Mouse (Mus musculus) cerebellum, adult (tissue): ENCODE data around the gene Fam160a2.
A peak's percentile ranks its signal among the peaks of the same experiment; 100 is the strongest.

ENCODE experiments used
- ATAC-seq: cut with Nextera tagmentation; 2 replicates; pipeline ENCODE4 v1.9.2; 2017; ENCODE audit warnings: mild to moderate bottlenecking, moderate library complexity, mixed read lengths; ENCODE audit not compliant: insufficient number of reproducible peaks, low FRiP score, low TSS enrichment

The Fam160a2 gene

DNA sequence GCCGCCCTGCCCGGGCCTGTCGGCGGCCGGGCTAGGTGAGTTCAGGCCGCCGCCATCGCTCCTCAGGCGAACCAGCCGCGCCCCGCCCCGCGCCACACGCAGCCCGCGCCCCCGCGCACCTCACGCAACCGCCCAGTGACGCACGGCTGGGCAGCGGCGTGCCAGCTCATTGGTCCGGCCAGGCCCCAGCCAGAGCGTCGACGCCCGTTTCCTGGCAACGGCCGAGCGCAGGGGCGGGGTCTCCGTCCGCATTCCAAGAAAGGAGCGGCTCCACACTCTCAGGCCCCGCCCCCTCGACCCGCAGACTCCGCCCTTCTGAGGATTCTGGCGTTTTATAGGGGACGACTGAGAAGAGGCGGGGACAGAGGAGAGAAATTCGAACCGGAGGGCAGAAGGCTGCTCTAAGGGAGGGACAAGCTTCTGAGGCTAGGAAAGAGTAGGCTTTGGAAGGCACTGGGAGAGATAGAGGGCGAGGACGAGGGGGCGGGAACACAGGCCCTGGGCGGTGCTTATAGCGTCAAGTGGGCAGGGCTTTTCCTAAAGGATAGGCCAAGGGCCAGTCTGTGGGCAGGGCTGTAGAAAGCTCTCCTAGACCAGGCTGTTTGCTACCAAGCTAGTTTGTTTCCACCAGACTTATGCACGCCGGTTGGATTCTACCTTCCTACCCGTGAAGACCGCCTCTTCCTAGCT lies at the start of gene Fam160a2:
Fam160a2 (minus strand) TSS at position 120 of the 690 bp plus-strand sequence.
- peak; percentile 97 for ATAC-seq

DNA sequence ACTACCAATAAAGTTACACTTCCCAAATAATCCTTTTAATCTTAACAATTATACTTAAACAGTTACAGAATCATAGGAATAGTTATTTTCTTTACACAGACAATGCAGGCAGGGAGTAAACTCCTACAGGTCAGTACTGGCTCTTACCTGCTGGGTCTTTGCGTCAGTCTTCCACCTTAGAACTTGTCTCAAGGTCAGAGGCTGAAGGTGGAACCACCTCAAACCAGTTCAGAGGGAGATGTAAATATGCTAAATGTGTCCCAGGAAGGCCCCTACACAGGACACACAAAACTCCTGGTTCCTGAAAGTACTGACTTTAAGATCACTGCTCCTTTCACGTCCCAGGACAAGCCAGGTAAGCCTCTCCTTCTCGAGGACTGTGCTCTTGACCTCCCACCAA lies 45.2 kb upstream of the Fam160a2 start:
- ATAC-seq = no peak

DNA sequence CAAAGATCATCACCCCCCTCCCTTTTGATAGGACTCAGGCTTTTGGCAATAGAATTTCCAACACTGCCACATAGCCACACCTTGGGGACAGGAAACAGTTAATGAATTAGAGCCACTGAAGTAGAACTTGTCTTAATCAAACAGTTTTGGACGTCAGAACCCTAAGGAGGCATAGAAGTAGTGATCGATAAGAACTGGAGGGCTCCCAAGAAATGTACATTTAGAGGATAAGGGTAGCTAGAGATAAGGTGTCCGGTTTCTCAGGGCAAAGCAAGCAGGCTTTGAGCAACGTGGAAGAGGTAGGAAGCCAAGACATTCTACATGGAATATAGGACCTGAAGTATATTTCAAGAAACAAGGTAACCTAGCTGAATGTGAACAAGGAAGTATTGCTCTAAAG lies 41.6 kb upstream of the Fam160a2 start:
- no peak for ATAC-seq

DNA sequence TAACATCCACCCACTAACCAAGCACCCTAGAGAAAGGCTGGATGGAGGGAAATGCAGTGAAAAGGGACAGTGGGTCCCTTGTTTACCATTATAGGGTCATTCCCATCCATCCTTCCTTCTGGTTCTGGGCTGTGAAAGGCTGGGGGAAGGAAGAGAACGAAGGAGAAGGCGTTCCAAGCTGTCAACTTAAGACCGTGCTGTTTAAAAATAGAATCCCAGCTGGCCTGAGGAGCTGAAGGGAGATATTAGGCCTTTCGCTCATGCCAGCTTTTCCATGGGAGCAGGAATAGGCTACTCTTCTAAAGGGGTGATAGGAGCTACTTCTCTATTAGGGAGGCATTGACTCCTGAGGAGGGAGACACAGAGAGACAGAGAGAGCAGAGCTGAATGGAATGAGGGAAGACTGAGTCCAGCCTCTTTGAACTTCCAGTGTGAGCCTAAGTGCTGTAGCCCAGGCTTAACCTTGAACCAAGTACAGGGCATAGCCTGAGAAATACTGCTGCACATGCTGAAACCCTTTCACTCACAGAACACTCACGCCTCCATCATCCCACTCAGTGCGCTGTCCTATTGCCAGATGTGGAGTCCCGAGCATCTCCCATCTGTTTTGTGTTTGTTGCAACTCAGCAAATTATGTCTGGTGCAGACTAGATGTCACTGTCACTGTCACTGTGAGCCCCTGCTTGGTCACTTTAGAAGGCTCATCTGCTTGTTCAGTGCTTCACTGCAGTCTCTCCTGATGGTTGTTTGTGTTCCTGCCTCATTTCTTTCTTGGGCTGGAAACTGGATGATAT lies 38.3 kb upstream of the Fam160a2 start:
- no peak for ATAC-seq

DNA sequence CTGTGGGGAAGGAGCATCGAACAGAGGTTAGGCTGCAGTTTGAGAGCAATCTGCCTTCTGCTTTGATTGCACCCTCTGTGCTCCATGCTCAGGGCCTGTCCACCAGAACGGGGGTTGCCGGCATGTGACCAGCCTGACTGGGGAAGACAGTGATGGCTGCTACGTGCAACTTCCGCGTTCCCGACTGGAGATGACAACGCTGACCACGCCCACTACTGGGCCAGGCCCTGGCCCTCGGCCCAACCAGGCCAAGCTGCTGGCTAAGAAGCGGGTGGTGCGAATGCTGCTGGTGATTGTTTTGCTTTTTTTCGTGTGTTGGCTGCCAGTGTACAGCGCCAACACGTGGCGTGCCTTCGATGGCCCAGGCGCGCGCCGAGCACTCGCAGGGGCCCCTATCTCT lies 34.9 kb upstream of the Fam160a2 start:
- ATAC-seq = no peak

DNA sequence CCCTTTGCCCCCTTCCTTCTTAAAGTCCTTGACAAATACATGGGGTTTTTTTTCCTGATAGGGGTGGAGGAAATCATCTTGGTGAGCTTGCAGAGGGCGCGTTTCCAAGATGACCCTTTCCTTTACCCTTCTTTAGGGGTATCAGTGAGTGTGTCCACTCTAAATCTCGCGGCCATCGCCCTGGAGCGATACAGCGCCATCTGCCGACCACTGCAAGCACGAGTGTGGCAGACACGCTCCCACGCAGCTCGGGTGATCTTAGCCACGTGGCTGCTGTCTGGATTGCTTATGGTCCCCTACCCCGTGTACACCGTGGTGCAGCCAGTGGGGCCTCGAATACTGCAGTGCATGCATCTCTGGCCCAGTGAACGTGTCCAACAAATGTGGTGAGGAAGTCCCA lies 34.0 kb upstream of the Fam160a2 start:
- ATAC-seq = no peak

DNA sequence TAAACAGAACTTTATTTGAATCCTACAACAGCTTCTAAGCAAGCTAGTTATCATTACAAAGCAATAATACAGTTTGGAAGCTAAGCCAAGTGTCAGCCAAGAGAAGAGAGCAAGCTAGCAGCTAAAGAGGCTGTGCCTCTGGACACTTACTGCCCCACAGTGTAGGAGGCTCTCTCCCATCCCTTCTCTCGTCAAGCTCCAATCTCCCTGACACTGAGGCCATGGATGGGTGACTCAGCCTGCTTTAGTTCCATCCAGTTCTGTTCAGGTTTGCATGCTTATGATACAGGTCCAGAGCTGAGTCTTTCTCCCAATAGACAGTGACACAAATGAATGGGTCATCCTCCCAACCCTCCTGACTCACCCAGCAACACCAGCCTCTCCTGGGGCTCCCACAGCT lies 32.2 kb upstream of the Fam160a2 start:
- no peak for ATAC-seq

DNA sequence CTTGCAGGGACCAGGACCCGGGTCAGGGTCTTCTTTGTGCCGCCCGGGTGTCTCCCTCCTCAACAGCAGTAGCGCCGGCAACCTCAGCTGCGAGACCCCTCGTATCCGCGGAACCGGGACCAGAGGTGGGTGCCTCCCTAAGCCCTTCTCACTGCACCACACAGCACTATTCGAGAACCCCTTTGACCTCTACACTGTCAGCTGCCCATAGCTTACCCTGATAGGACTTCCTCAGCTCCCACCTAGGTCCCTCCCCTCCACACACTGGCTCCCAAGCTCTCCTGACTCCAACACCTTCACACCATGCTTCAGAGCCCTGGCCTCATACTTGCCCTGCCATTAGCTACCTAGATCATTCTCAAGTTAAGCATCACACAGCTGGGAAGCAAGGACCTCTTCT lies 26.2 kb upstream of the Fam160a2 start:
- no peak for ATAC-seq

DNA sequence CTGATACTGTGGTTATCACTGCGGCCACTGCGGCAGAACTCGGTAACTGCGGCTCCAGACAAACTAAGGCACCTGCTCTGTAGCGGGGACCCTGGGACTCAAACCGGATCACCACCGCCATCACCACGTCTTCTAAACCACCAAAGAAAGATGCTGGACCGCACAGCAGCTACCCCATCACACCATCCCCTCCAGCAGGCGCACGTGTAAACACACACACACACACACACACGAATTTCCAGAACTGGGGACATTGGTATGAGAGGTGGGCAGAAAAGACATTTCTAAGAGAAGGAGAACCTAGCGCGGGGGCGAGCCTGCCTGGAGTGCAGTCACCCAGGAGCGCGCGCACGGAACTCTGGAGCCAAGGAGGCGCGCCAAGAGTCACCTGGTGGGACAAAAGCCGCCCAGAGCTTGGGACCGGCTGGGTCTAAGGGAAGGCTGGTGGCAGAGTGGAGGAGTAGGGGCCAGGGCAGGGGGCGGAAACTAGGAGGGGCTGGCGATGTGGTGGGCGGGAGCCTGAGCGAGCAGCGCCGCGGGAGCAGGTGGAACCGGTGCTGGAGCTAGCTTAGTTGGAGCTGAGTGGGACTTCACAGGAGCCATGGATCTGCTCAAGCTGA lies 25.7 kb upstream of the Fam160a2 start, which contains the start of gene Cckbr:
Cckbr (plus strand) TSS at position 308 of the 620 bp plus-strand sequence.
- no peak for ATAC-seq

DNA sequence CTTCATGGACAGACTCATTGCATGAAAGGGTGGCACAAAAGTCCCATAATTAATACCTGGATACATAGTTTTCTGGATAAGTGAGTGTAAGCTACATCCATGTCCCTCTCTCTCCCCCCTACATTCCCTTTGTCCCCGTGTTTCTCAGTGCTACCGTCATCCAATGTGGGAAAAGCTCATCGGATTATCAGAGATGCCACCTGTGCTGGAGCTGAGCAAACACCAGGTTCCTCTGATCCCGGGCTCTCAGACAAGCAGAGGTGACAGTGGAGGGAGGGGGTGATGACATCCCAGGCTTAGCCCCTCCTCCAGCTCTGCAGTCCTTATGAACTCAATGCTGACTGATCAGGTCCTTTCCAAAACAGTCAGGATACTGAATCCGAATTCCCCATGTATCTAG lies 24.5 kb upstream of the Fam160a2 start:
- ATAC-seq = no peak

DNA sequence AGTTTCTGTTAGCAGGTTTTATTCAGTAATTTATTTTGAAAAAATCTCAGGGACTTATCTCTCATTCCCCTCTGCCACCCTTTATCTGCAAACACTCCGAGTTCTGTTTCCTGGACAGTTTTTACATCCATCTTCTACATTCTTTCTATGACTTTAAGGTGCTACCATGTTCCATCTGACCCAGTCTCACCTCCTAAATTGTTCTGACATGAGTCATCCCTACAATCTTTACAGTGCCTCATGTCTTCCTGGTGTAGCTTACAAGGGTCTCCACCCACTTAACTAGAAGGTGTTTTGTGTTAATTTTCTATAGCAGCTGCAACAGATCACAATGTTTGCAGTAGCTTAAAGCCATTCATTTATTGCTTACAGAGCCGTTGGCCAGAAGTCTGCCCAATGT lies 21.0 kb upstream of the Fam160a2 start:
- no peak for ATAC-seq

DNA sequence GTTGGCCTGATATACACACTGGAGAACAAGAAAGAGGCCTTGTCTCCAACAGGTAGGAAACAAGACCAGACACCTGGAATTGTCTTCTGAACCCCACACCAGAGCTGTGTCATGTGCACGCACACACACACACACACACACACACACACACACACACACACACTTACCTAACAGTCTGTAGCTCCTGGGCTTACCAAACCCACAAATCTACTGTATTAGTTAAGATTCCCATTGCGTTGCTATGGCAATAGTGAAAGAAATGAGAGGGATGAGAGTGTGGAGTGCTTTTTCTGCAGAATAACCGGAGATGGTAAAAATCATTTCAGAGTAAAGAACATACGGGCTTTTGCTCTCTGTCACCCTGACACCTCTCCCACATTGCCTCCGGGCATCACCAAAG lies 18.3 kb upstream of the Fam160a2 start:
- ATAC-seq = no peak

DNA sequence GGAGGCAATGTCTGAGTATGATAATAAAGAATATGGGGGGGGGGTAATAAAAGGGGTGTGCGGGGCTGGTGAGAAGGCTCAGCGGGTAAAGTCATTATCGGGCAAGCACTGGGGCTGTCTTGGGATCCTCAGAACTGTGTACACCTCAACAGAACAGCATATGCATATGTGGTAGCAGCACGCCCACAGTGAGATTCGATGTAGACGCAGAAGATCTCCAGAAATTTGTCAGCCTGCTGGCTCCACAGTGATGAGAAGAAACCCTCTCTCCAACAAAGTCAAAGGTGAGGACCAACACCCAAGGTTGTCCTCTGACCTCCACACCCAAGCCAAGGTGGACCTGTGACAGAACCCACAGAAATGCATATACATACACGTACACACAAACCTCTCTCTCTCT lies 16.7 kb upstream of the Fam160a2 start:
- no peak for ATAC-seq

DNA sequence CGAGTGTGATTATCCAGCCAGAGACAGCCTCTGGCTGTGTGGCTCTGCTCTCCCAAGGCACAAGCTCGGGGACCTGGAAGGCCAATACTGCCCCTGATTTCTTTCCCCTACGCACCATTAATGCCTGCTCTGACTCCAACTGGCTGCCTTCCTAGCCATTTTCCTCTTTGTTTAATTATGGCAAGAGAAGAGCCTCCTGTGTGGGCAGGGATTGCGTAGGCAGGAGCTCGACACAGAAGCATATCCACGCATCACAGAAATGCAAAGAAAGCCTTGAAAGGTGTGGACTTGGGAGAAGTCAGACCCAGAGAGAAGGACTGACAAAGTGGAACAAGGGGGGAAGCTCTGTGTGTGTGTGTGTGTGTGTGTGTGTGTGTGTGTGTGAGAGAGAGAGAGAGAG lies 14.5 kb upstream of the Fam160a2 start:
- ATAC-seq = no peak

DNA sequence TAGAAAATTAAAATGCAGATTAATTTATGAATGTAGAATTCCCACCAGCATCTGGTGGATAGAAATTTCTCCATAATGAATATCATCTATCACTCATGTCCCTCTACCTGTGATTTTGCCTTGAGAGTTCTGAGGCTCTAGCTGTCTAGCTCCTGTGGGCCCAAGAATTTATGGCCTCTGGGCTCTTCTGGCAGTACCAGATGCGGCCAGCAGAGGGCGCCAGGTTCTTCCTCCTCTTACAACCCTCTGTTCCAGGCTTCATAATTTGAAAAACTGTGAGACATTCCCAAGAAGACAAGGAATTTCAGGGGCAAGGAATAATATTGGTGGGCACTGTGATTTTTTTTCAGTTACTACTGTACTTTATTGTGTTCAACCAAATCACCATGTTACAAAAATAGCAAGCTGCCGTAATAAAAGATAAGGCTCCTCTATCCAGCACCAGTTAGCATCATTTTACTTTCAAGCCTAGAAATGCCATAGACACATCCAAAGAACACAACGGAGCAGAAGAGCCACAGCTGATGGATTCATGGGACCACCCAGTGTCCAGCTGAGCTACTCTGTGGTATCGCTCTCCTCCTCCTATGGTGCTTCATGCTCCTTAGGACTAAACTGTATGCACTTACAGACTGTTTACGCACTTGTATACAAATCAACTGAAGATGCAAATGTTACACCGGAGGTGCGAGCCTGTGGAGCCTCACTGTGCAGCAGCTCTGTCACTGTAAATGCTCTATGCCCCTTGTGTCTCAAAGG lies 12.2 kb upstream of the Fam160a2 start:
- ATAC-seq = peak; percentile 52; the same call in 1 of the 2 replicates

DNA sequence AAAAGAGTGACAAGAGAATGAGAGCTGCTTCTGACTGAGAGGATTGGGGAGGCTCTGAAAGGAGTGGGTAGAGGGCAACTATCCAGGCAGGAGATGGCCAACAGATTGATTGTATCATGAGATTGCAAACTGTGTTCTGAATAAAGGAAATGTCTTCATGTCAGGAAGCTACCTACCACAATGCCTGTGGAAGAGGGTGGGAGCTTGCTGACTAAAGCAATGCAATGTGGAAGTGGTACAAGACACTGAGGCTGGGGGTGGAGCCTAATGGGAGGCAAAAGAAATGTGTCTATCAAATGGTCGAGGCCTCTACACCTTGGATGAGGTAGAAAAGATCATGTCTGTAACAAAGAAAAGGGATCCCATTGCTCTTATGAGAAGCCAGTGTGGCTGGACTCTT lies 6.5 kb upstream of the Fam160a2 start:
- ATAC-seq = no peak

DNA sequence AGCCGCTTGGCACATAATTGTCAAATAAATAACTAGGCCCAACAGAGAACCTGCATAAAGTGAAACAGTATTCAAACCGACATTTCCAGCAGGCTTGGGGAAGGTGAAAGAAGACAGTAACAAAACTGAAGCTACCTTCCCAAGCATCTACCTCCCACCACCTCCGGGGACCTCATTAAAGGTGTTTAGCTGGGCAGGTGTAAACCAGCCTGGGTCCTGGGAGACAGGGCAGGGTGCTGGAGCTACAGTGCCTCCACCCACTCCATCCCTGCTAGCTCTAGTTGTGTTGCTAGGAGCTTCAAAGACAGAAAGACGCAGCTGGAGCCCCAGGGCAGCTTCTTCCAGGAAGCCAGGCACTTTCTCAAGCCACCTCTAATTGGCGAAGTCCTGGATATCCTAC lies 4.4 kb upstream of the Fam160a2 start, which contains the start of gene Cnga4:
Cnga4 (plus strand) TSS at position 301 of the 400 bp plus-strand sequence.
- no peak for ATAC-seq

DNA sequence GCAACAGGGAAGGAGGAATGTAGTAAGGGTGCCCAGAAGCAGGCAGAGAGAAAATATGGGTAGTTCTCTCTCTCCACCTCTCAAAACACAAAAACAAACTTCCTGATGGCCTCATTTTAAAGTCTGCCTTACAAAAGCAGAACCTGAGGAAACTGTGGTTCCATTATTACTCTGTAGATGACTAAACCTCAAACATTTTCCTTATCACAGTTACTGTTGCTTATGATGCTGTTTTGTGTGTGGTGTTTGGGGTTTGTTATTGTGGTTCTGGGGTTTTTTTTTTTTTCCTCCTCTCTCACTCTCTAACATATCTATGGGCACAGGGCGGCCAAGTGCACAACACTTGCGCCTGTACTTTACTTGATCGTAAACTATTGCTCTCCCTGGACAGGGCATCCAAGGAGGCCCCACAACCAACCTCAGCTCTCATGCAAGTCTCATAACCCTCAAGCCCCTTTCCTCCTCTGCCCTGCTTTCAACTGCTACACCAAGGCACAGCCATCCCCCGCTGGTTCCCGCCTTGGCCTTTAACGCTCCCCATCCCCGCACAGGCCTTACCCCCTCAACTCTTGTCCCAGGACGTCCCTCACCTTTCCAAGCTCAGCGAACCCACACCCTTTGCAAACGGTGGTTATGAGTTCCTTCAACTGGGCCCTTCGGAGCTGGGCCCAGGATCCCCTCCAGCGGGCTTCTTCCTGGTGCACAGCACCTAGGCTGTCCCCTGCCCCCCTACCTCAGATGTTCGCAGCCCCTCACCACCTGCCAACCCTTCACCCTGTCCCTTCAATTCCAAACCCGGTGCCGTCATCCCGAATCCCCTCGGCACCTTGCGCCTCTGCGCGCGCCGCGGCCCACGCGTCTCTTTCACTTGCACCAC lies 558 bp downstream of the Fam160a2 start:
- ATAC-seq = peak; percentile 9

DNA sequence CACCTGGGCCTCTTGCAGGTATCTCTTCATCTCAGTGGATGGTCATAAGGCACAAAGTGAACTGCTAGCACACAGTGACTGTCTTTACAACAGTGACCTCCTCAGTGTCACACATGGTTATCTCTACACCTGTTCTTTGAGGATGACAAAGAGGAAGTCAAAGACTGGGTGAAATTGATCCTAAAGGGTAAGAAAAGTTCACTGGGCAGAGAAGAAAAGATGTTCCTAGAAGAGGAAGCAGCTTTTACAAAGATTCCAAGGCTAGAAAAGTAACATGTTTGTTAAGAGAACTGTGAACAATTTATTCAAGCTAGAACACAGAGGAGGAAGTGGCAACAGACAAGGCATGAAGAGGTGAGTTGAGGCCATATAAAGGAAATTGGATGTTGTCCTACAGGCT lies 3.7 kb downstream of the Fam160a2 start:
- ATAC-seq = no peak
